10 mouse cellular contexts compared by ENCODE assay signal in genomic region chr2:181677096-181677754, GRCm38 (mm10). TPM values are rescaled to one million over a fixed set of nuclear protein-coding genes. Genes with fewer than 3 reads are reported as not detected.
DNase-seq lines count a peak whose midpoint lies in the region; ATAC-seq lines count a peak whose summit lies in the region.
"Had no signal": no experiment of that assay in that cellular context is flagged by ENCODE, and none has a peak within 500 bp of the region (broad histone marks: within the 10 kb centered on the region; RNA-seq: fewer than 3 reads in every experiment).

No protein-coding gene starts in this region.

- no peaks in the 10 kb centered on the region for H3K36me3 ChIP-seq in heart, embryonic 16.5 days (ENCODE audit: control insufficient read depth, insufficient read depth)
- no peaks in the 10 kb centered on the region for H3K36me3 ChIP-seq in limb, embryonic 11.5 days (ENCODE audit: control insufficient read depth, insufficient read depth, low read length)

- peaks cover 13% of the 10 kb centered on the region for H3K27me3 ChIP-seq in heart, embryonic 16.5 days (ENCODE audit: control insufficient read depth, insufficient read depth, low read length)
- peaks cover 16% of the 10 kb centered on the region for H3K27me3 ChIP-seq in limb, embryonic 11.5 days (ENCODE audit: control insufficient read depth, insufficient read depth, low read length)

- no peak overlapping the region for H3K4me3 ChIP-seq in heart, embryonic 16.5 days (ENCODE audit: low read length)
- H3K4me3 ChIP-seq in limb, embryonic 11.5 days (ENCODE audit: low read depth, low read length): no peak overlapping the region

- H3K9ac ChIP-seq in heart, embryonic 16.5 days (ENCODE audit: low read length): no peak overlapping the region
- H3K9ac ChIP-seq in limb, embryonic 11.5 days (ENCODE audit: low read length): no peak overlapping the region

- DNase-seq in cerebellum, adult 11-12 months: peak; percentile 32
- no peak for DNase-seq in cerebellum, adult 11 months
- peak; percentile 33 for DNase-seq in adrenal gland, postnatal 25 days
- DNase-seq in limb, embryonic 11.5 days (ENCODE audit: low spot score): no peak
- no peak for DNase-seq in spleen, postnatal 14 days (ENCODE audit: low spot score in 2 of 2)
- DNase-seq in testis, postnatal 14 days (ENCODE audit: low spot score): no peak

- 54% methylated on average over 5 of the region's 5 CpGs for WGBS in heart, embryonic 16.5 days
- 66% methylated on average over 5 of the region's 5 CpGs for WGBS in limb, embryonic 11.5 days

- H3K9me3 ChIP-seq in heart, embryonic 16.5 days (replicated peaks; ENCODE audit: control insufficient read depth, low read length): no peaks in the 10 kb centered on the region
- H3K9me3 ChIP-seq in limb, embryonic 11.5 days (ENCODE audit: control insufficient read depth, low read length): no peaks in the 10 kb centered on the region

- no peak overlapping the region for H3K4me2 ChIP-seq in heart, embryonic 16.5 days (ENCODE audit: low read depth, low read length)
- H3K4me2 ChIP-seq in limb, embryonic 11.5 days (ENCODE audit: low read depth, severe bottlenecking): no peak overlapping the region

- ATAC-seq in heart, embryonic 16.5 days (replicated peaks; ENCODE audit: extremely low read depth, insufficient read depth, low FRiP score): 0 out of 2 replicates have a peak, but pooled peaks have one; percentile 4
- no peak for ATAC-seq in limb, embryonic 11.5 days (ENCODE audit: insufficient number of reproducible peaks, low FRiP score, low TSS enrichment, low read depth)
- ATAC-seq in megakaryocyte-erythroid progenitor cell, adult 5-6 weeks (replicated peaks; ENCODE audit: low FRiP score, low TSS enrichment, poor library complexity, severe bottlenecking): no peak

- peak overlapping the region; percentile 78 for H3K27ac ChIP-seq in heart, embryonic 16.5 days (ENCODE audit: low read length)
- H3K27ac ChIP-seq in limb, embryonic 11.5 days (replicated peaks; ENCODE audit: low read depth, low read length): 0 out of 2 replicates have a peak overlapping the region, but pooled peaks have one; percentile 12

- peaks cover 14% of the 10 kb centered on the region for H3K4me1 ChIP-seq in heart, embryonic 16.5 days (ENCODE audit: control insufficient read depth, insufficient read depth, low read length)
- peaks cover 32% of the 10 kb centered on the region for H3K4me1 ChIP-seq in limb, embryonic 11.5 days (ENCODE audit: control insufficient read depth, insufficient read depth, low read length)

RNA-seq across cellular contexts. Expression of gene Tcea2, which starts 2.9 kb away (rescaled TPM):
- 11.6 and 14.7 TPM in 2 replicates for total RNA-seq in adrenal gland, postnatal 25 days (2021)
- 17.6 and 19.6 TPM in 2 replicates for polyA plus RNA-seq in heart, embryonic 16.5 days (2015; fragmentation: Nextera tagmentation; extraction: Ambion mirVana)
- 23.2 and 25.2 TPM in 2 replicates for polyA plus RNA-seq in limb, embryonic 11.5 days (2014; fragmentation: Nextera tagmentation; extraction: Ambion mirVana)
- 8.2 and 9.0 TPM in 2 replicates for total RNA-seq in megakaryocyte-erythroid progenitor cell, adult 5-6 weeks (2014; fragmentation: Nextera tagmentation)
- 3.4 and 4.5 TPM in 2 replicates for total RNA-seq in megakaryocyte-erythroid progenitor cell, adult 5-6 weeks (2017)

RNA-seq across cellular contexts. Expression of gene Sox18, which starts 5.8 kb away (rescaled TPM):
- total RNA-seq in adrenal gland, postnatal 25 days (2021): 39.0 and 40.4 TPM in 2 replicates
- polyA plus RNA-seq in heart, embryonic 16.5 days (2015; fragmentation: Nextera tagmentation; extraction: Ambion mirVana): 53.6 and 55.9 TPM in 2 replicates
- 21.4 and 22.0 TPM in 2 replicates for polyA plus RNA-seq in limb, embryonic 11.5 days (2014; fragmentation: Nextera tagmentation; extraction: Ambion mirVana)
- total RNA-seq in megakaryocyte-erythroid progenitor cell, adult 5-6 weeks (2014; fragmentation: Nextera tagmentation): not detected in 2 replicates
- total RNA-seq in megakaryocyte-erythroid progenitor cell, adult 5-6 weeks (2017): not detected in 2 replicates

RNA-seq across cellular contexts. Expression of gene Rgs19, which starts 16.6 kb away (rescaled TPM):
- total RNA-seq in adrenal gland, postnatal 25 days (2021): 20.3 and 31.7 TPM in 2 replicates
- polyA plus RNA-seq in heart, embryonic 16.5 days (2015; fragmentation: Nextera tagmentation; extraction: Ambion mirVana): 34.5 and 40.2 TPM in 2 replicates
- polyA plus RNA-seq in limb, embryonic 11.5 days (2014; fragmentation: Nextera tagmentation; extraction: Ambion mirVana): 92.5 and 97.1 TPM in 2 replicates
- total RNA-seq in megakaryocyte-erythroid progenitor cell, adult 5-6 weeks (2014; fragmentation: Nextera tagmentation): 55.6 and 78.0 TPM in 2 replicates
- 20.5 and 23.7 TPM in 2 replicates for total RNA-seq in megakaryocyte-erythroid progenitor cell, adult 5-6 weeks (2017)

RNA-seq across cellular contexts. Expression of gene Gm29797, which starts 20.4 kb away (rescaled TPM):
- total RNA-seq in adrenal gland, postnatal 25 days (2021): not detected in 2 replicates
- polyA plus RNA-seq in heart, embryonic 16.5 days (2015; fragmentation: Nextera tagmentation; extraction: Ambion mirVana): not detected in 2 replicates
- polyA plus RNA-seq in limb, embryonic 11.5 days (2014; fragmentation: Nextera tagmentation; extraction: Ambion mirVana): 0.68 and 0.88 TPM in 2 replicates
- not detected in 2 replicates for total RNA-seq in megakaryocyte-erythroid progenitor cell, adult 5-6 weeks (2014; fragmentation: Nextera tagmentation)
- total RNA-seq in megakaryocyte-erythroid progenitor cell, adult 5-6 weeks (2017): not detected in 2 replicates

RNA-seq across cellular contexts. Expression of gene Lkaaear1, which starts 21.0 kb away (rescaled TPM):
- not detected in 2 replicates for total RNA-seq in adrenal gland, postnatal 25 days (2021)
- not detected in 2 replicates for polyA plus RNA-seq in heart, embryonic 16.5 days (2015; fragmentation: Nextera tagmentation; extraction: Ambion mirVana)
- not detected in 2 replicates for polyA plus RNA-seq in limb, embryonic 11.5 days (2014; fragmentation: Nextera tagmentation; extraction: Ambion mirVana)
- not detected in 2 replicates for total RNA-seq in megakaryocyte-erythroid progenitor cell, adult 5-6 weeks (2014; fragmentation: Nextera tagmentation)
- total RNA-seq in megakaryocyte-erythroid progenitor cell, adult 5-6 weeks (2017): not detected in 2 replicates
- polyA plus RNA-seq: C2C12; liver, embryonic 16.5 days had no signal

Comparison
In these comparisons a context has a peak if more than half of its experiments do, and no peak if none do; other contexts are left out.
1. DNase-seq: peak in cerebellum, adult 11-12 months (single experiment) and adrenal gland, postnatal 25 days (single experiment); none in cerebellum, adult 11 months (single experiment), limb, embryonic 11.5 days (single experiment), spleen, postnatal 14 days (0 of 2) and testis, postnatal 14 days (single experiment).
2. RNA of gene Sox18, which starts 5.8 kb away (total RNA-seq): 39.0 to 40.4 TPM in adrenal gland, postnatal 25 days; not detected in megakaryocyte-erythroid progenitor cell, adult 5-6 weeks; every median in the first group is over 10 times any median in the second.